Mouse (Mus musculus): ENCODE measurements around the gene Itga4.

DNA sequence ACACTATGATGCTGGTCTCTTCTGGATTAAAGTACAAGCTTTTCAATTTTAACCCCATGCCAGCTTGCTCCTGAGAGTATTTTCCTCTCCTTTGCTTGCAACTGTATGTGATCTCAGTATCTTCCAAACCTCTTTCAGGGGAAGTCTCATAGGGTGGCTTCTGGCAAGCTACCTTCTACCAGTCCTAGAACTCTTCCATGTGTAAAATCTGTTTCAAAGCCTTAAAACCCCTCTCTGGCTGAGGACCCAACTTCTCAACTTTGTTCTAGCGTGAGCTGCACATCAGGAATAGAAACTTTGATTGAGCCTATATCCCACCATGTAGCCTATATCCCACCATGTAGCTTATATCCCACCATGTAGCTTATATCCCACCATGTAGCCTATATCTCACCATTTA, 1.1 kb downstream of the Itga4 start:
- TF ChIP-seq CTCF (IDR thresholded peaks at IDR 0.05) (no peak), EP300 (IDR thresholded peaks at IDR 0.05) (no peak)

Data from lung, postnatal 0 days (tissue).